Mouse (Mus musculus): Measurements from ENCODE around the gene Aspdh. TPM values are rescaled to one million over a fixed set of nuclear protein-coding genes. Genes with fewer than 3 reads are reported as not detected.

The Aspdh gene
- total RNA-seq, 2 experiments from 2014 or later, result 10.9 to 13.2 TPM

DNA sequence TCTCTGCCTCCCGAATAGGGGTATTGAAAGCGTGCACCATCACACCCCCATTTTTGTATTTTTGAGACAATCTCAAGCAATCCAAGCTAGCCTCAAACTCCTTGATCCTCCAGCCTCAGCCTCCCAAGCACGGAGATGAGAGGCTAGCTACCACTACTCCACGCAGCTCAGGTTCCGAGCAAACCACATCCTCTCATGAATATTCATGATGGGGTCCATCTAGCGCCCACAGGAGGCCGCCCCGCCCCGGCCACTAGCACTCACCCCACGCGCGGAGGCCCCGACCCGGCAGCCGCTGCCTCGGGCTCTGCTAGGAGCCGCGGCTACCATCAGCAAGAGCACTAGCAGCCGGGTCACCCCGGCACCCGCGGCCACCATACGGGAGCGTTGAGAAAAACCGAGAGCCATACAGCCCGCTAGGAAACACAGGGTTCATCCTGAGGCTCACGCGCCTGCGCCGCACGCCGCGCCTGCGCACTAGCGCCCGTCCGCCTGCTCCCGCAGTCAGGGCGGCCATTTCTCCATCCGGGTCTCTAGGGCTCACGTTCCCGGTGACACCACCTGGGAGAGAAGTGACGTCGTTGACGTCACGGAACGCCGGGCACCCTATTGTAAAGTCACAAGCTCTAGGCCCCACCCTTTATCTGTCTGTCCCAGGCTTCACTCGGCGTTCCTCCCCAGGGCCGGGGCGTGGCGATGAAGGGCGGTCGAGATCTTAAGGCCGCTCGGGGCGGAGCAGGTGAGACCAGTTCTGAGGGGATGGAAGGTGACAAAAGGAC is 31.0 kb downstream of the Aspdh start, which contains the start of the genes Emc10 and Fam71e1:
TSS of gene Emc10 (minus strand) at position 538 of the 779 bp plus-strand sequence.
TSS of gene Fam71e1 (plus strand) at position 590 of the 779 bp plus-strand sequence.
- DNase-seq (ENCODE audit: extremely low spot score in 1 of 2, low spot score in 1 of 2), result peak; percentile 96 to 98

DNA sequence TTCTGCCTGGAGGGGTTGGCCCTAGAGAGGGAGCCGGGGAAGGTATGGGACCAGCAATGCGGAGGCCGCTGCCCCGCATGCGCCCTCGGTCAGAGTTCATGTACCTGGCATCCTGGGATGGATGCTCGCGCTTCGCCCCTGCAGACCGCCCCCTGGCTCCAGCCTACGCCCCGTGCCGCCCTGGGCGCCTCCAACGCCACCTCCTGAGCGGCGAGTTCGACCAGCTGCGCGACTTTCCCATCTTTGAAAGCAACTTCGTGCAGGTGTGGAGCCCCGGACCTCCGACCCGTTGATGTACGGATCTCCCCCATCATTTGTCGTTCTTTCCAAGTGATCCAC is 31.5 kb downstream of the Aspdh start:
- no peak for DNase-seq (ENCODE audit: extremely low spot score in 1 of 2, low spot score in 1 of 2)

DNA sequence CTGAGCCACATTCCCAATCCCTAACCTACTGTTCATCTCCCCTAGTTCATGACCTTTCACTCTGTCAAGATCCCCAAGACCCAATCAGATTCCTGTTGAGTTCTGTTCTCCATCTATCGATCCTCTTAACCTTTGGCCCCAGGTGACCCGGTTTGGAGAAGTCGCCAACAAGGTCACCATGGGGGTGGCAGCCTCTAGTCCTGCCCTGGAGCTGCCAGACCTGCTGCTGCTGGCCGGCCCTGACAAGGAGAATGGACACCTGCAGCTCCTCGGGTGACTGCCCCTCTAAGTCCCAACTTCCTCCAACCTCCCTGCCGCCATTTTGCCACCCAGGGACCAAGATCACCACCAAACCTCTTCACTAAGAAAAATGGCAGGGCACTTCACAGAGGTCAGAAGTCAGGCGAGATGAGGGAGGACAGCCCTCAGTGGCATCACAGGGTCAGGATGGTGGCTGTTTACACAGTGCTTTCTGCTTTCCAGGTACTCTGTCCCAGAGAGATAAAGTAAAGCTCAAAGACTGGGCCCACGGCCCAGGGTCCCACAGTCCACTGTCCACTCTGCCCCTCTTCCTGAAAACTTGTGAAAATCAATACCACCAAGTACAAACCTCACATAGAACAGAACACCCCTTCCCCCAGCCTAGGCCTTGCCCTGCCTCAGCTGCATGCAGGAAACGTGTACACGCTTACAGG is 32.3 kb downstream of the Aspdh start:
- no peak for DNase-seq (ENCODE audit: extremely low spot score in 1 of 2, low spot score in 1 of 2)

DNA sequence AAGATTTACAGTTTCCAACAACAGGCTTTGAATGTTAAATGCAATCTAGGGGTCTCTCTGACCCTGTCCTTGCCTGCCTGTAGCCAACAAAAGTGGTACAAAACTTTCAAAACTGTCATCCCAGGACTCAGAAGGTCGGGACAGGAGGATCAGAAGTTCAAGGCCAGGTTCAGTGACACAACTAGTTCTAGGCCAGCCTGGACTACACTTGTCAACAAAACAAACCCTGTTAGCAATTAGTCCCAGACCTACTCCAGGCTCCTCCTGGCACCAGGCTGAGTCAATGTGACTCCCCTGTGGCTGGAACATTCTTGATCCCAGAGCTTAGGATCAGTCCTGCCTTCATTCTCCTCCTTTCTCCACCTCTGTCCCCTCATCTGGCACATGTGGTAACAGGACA is 33.7 kb downstream of the Aspdh start:
- DNase-seq (ENCODE audit: extremely low spot score in 1 of 2, low spot score in 1 of 2), result no peak

DNA sequence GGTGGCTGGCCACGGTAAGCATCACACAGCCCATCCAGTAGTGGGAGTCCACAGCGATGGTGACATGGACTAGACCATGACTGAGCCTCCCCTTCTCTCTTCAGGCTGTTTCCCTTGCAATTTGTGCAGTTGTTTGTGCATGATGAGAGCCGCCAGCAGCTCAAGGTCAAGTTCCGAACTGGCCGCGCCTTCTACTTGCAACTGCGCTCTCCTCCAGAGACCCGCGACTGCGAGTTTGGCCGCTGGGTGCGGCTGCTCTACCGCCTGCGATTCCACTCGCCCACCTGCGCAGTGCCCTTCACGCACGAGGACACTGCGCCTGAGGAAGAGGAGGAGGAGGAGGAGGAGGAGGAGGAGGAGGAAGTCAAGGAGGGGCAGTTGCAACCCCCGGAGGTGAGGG is 34.9 kb downstream of the Aspdh start:
- DNase-seq (ENCODE audit: extremely low spot score in 1 of 2, low spot score in 1 of 2), result no peak

DNA sequence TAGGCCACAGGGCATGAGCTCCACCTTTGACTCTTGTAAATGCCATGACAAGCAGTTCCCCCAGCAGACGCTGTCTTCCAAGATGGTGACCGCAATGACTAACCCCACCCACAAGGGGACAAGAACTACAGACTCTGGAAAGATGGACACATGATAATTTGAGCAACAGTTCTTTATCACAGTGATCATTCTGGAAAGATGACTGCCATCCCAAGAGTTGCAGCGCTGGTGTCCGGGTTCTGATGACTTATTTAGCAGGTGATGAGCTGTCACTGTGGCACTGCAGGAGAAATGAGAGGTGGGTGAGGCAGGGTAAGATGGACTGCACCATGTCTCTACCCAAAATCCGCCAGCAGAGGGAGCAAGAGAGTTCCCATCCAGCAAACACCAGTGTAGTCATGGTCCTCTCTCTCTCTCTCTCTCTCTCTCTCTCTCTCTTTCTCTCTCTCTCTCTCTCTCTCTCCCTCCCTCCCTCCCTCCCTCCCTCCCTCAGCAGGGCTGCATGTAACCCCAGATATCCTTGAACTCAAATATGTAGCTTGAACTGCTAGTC is 36.4 kb downstream of the Aspdh start:
- DNase-seq (ENCODE audit: extremely low spot score in 1 of 2, low spot score in 1 of 2), result peak; percentile 73 to 91

DNA sequence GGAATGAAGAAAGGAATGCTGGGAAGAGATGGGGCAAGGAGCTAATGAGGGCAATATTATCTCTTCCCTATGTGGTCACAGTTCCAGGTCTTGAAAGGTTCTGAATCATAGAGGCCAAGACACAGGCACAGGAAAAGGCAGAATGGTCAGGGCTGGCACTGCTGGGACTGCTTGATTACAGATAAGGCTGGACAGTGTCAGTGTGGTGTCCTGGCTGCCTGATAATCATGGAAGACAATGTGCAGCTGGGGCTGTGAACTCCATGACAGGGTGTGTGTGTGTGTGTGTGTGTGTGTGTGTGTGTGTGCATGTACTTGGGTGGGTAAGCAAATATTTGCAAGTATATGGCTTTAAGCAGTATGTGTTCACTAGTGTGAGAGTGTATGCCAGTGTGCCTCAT is 42.3 kb downstream of the Aspdh start:
- no peak for DNase-seq (ENCODE audit: extremely low spot score in 1 of 2, low spot score in 1 of 2)

Small RNA genes lying within 50 kb of the gene (microRNA-seq; reads per million reads assigned to microRNA genes)
- gene Mir7052, result 8.1 to 10.0 reads per million in 2 experiments

Other genes starting within 250 kb of the Aspdh start
- gene Klk1b5, start 249.4 kb upstream of the Aspdh start, total RNA-seq (2021), result not detected
- gene Klk1, start 240.0 kb upstream of the Aspdh start, total RNA-seq (2021), result not detected
- not detected for gene Gm36864, start 229.2 kb upstream of the Aspdh start, total RNA-seq (2021)
- 1 to 10 TPM; 1.1 to 1.3 TPM for gene 1700028J19Rik, start 218.7 kb upstream of the Aspdh start, total RNA-seq (2021)
- 10 to 100 TPM; 75.3 to 94.3 TPM for gene 2410002F23Rik, start 218.7 kb upstream of the Aspdh start, total RNA-seq (2021)
- gene Acp4, start 208.0 kb upstream of the Aspdh start, total RNA-seq (2021), result not detected
- not detected for gene Gm15517, start 203.9 kb upstream of the Aspdh start, total RNA-seq (2021)
- gene Clec11a, start 158.5 kb upstream of the Aspdh start, total RNA-seq (2021), result 1 to 10 TPM; 3.1 to 3.5 TPM
- 100 to 1,000 TPM; 502 to 670 TPM for gene Shank1, start 155.1 kb upstream of the Aspdh start, total RNA-seq (2021)
- 10 to 100 TPM; 91.3 to 92.1 TPM for gene Syt3, start 81.3 kb upstream of the Aspdh start, total RNA-seq (2021)
- gene 1700008O03Rik, start 79.6 kb upstream of the Aspdh start, total RNA-seq (2021), result 1 to 10 TPM; 3.8 to 4.1 TPM
- gene Lrrc4b, start 36.4 kb upstream of the Aspdh start, total RNA-seq (2021), result 100 to 1,000 TPM; 322 to 333 TPM
- gene Josd2, start 2.6 kb downstream of the Aspdh start, total RNA-seq (2021), result 100 to 1,000 TPM; 102 to 107 TPM
- gene Emc10, start 31.1 kb downstream of the Aspdh start, total RNA-seq (2021), result 100 to 1,000 TPM; 207 to 212 TPM
- 10 to 100 TPM; 18.6 to 22.8 TPM for gene Fam71e1, start 31.2 kb downstream of the Aspdh start, total RNA-seq (2021)
- not detected for gene Mybpc2, start 59.3 kb downstream of the Aspdh start, total RNA-seq (2021)
- under 1 TPM; 0.12 TPM for gene Spib, start 66.7 kb downstream of the Aspdh start, total RNA-seq (2021)
- 1 to 10 TPM; 7.3 to 8.9 TPM for gene Pold1, start 83.5 kb downstream of the Aspdh start, total RNA-seq (2021)
- gene Nr1h2, start 88.6 kb downstream of the Aspdh start, total RNA-seq (2021), result 10 to 100 TPM; 60.6 to 66.3 TPM
- gene Napsa, start 107.0 kb downstream of the Aspdh start, total RNA-seq (2021), result not detected
- 100 to 1,000 TPM; 167 to 190 TPM for gene Kcnc3, start 125.3 kb downstream of the Aspdh start, total RNA-seq (2021)
- gene Myh14, start 205.5 kb downstream of the Aspdh start, total RNA-seq (2021), result 10 to 100 TPM; 25.0 to 31.0 TPM
- gene Izumo2, start 243.4 kb downstream of the Aspdh start, total RNA-seq (2021), result not detected